Mouse (Mus musculus) midbrain, embryonic 16.5 days (tissue): ENCODE results near the gene Vac14. TPM values are rescaled to one million over a fixed set of nuclear protein-coding genes. Genes with fewer than 3 reads are reported as not detected.

Source experiments
- ATAC-seq: fragments of 200-750 bp; cut with Nextera tagmentation; 2 replicates; pipeline ENCODE4 v1.8.0; 2017; ENCODE audit warnings: moderate TSS enrichment
- H3K27ac ChIP-seq: fragments of 300-500 bp; sonication (generic); 2 replicates; pipeline ENCODE4 v1.5.1; 2014; ENCODE audit warnings: mild to moderate bottlenecking, low read length, mixed read lengths
- H3K27me3 ChIP-seq: fragments of 300-500 bp; sonication (generic); 2 replicates; pipeline ENCODE4 v1.6.1; 2014; ENCODE audit warnings: low read depth, low read length, mixed read lengths; ENCODE audit not compliant: control insufficient read depth, insufficient read depth
- H3K36me3 ChIP-seq: fragments of 300-500 bp; sonication (generic); 2 replicates; pipeline ENCODE4 v1.6.1; 2014; ENCODE audit warnings: mild to moderate bottlenecking, low read length, moderate library complexity, mixed read lengths; ENCODE audit not compliant: control insufficient read depth, insufficient read depth
- H3K4me1 ChIP-seq: fragments of 300-500 bp; sonication (generic); 2 replicates; pipeline ENCODE4 v1.6.1; 2014; ENCODE audit warnings: mild to moderate bottlenecking, low read length, mixed read lengths; ENCODE audit not compliant: control insufficient read depth, insufficient read depth
- H3K4me2 ChIP-seq: fragments of 300-500 bp; sonication (generic); 2 replicates; pipeline ENCODE4 v1.6.1; 2014; ENCODE audit warnings: mild to moderate bottlenecking, low read length, mixed read lengths
- H3K4me3 ChIP-seq: fragments of 300-500 bp; sonication (generic); 2 replicates; pipeline ENCODE4 v1.5.1; 2014; ENCODE audit warnings: low read depth, mild to moderate bottlenecking, low read length, moderate library complexity, mixed read lengths
- H3K9ac ChIP-seq: fragments of 300-500 bp; sonication (generic); 2 replicates; pipeline ENCODE4 v1.6.1; 2014; ENCODE audit warnings: low read depth, low read length, mixed read lengths
- H3K9me3 ChIP-seq: fragments of 300-500 bp; sonication (generic); replicated peaks from 2 replicates; pipeline ENCODE4 v1.6.1; 2014; ENCODE audit warnings: mild to moderate bottlenecking, low read length, mixed read lengths; ENCODE audit not compliant: control insufficient read depth, poor library complexity, severe bottlenecking
- WGBS: fragments of 180-500 bp; shearing (Covaris S2); extraction: QIAGEN DNeasy Blood & Tissue Kit; methylation state at CpG from one replicate; pipeline ENCODE4 v1.1.7; 2014; 5-methylcytosine and 5-hydroxymethylcytosine counted together
- polyA plus RNA-seq: library from polyadenylated mRNA; unstranded; fragments of >200 nt; fragmentation: Nextera tagmentation; extraction: Ambion mirVana; gene quantifications from 2 replicates; pipeline ENCODE4 v1.2.1, GENCODE M21; 2015

Vac14 gene
- polyA plus RNA-seq, 1 experiment from 2014 or later, result 28.5 TPM

DNA sequence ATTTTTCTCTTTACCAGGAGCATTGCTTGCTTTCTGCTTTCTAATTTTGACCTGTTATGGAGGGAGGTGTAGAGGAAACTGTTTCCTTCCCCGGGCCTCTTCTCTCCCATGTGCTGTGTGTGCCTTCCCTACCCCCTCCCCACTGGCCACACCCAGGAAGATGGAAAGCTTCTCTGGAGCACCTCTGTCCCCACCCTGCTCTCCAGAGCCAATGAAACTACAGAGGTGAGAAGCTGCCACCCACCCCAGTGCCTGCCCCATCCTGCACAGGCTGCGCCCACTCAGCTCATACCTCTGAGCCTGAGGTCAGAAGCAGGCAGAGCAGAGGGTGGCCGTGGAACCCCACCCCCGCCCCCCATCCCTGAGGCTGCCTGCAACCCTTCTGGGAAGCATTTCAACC lies 136.3 kb downstream of the Vac14 start:
- no peak for ATAC-seq

DNA sequence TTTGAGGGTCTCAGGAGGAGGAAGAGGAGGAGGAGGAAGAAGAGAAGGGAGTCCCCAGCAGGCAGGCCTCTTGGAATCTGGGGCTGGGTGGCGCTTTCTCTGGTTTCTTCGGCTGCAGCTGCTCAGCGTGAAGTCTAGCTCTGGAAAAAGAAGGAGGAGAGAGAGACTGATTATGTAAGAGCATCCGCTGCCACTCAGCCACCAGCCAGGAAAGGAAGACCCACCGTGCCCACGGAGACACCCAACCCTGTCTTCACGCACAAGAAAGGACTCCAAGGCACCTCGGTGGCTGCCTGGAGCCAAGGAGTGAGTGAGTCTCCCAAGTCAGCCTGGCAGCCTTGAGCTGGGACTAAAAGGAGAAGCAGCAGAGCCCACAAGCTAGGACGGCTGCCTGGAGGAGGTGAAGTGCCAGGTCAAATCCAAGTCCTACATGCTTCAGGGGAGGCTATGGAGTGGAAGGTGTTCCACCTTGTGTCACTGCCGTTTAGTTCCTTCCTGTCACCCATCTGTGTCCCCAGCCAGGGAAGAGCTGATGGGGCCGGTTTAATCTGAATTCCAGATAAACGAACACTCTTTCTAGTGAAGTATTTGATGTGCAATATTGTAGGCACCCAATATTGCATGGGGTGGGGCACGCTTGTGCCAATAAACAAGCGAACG lies 137.3 kb downstream of the Vac14 start:
- Histone ChIP-seq H3K4me3 (no peak overlapping the region), H3K27ac (no peak overlapping the region), H3K36me3 (no peaks in the 10 kb centered on the region), H3K9me3 (no peaks in the 10 kb centered on the region), H3K9ac (no peak overlapping the region), H3K4me2 (no peak overlapping the region), H3K4me1 (no peaks in the 10 kb centered on the region), H3K27me3 (no peaks in the 10 kb centered on the region)
- no peak for ATAC-seq
- WGBS, result 60% methylated on average over 15 of the region's 15 CpGs

More for the DNA sequence above, 136.3 kb downstream of the Vac14 start:
- no peak overlapping the region for H3K4me2 ChIP-seq
- H3K4me3 ChIP-seq, result no peak overlapping the region
- WGBS, result 67% methylated on average over 4 of the region's 4 CpGs
- no peaks in the 10 kb centered on the region for H3K36me3 ChIP-seq
- H3K27me3 ChIP-seq, result no peaks in the 10 kb centered on the region
- no peak overlapping the region for H3K9ac ChIP-seq
- H3K4me1 ChIP-seq, result peaks cover 4% of the 10 kb centered on the region; the same call in 1 of the 2 replicates
- no peaks in the 10 kb centered on the region for H3K9me3 ChIP-seq
- no peak overlapping the region for H3K27ac ChIP-seq

- H3K9ac ChIP-seq, result no peak overlapping the region
- H3K27me3 ChIP-seq, result no peaks in the 10 kb centered on the region
- H3K4me3 ChIP-seq, result no peak overlapping the region
- no peaks in the 10 kb centered on the region for H3K9me3 ChIP-seq
- H3K36me3 ChIP-seq, result no peaks in the 10 kb centered on the region
- 84% methylated on average over 5 of the region's 5 CpGs for WGBS
- no peak overlapping the region for H3K27ac ChIP-seq
- no peak for ATAC-seq
- H3K4me2 ChIP-seq, result no peak overlapping the region
- H3K4me1 ChIP-seq, result no peaks in the 10 kb centered on the region
Observed at GRCm38 (mm10) chr8:110756196-110756595, 137.8 kb downstream of the Vac14 start.

- Histone ChIP-seq H3K36me3 (no peaks in the 10 kb centered on the region), H3K4me2 (no peak overlapping the region), H3K9me3 (no peaks in the 10 kb centered on the region), H3K4me3 (no peak overlapping the region), H3K27me3 (no peaks in the 10 kb centered on the region), H3K4me1 (no peaks in the 10 kb centered on the region), H3K27ac (no peak overlapping the region), H3K9ac (no peak overlapping the region)
- WGBS, result 69% methylated on average over 7 of the region's 7 CpGs
- ATAC-seq, result no peak
Observed at GRCm38 (mm10) chr8:110760280-110760940, 142.0 kb downstream of the Vac14 start.

DNA sequence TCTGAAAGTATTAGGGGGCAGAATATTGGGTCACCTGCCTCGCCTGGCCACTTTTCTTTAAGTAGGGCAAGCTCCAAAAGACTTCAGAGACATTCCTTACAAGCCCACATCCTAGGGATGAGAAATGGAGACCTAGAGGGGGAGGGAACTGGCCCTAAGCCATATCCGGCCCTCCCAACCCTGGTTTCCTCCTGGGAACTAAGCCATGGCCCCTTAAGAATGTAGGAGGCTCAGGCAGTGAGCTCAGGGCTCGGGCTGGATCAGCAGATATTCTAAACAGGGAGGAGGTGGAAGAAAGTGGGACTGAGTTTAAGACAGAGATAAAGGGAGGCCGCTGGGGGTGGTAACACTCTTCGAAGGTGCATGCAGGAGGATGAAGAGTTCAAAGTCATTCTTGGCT lies 142.8 kb downstream of the Vac14 start:
- Histone ChIP-seq H3K27ac (no peak overlapping the region), H3K4me2 (no peak overlapping the region), H3K4me3 (no peak overlapping the region), H3K4me1 (no peaks in the 10 kb centered on the region), H3K36me3 (no peaks in the 10 kb centered on the region), H3K27me3 (no peaks in the 10 kb centered on the region), H3K9me3 (no peaks in the 10 kb centered on the region), H3K9ac (no peak overlapping the region)
- 57% methylated on average over 5 of the region's 5 CpGs for WGBS
- ATAC-seq, result no peak

- no peak overlapping the region for H3K9ac ChIP-seq
- no peak overlapping the region for H3K4me3 ChIP-seq
- no peaks in the 10 kb centered on the region for H3K9me3 ChIP-seq
- H3K27me3 ChIP-seq, result no peaks in the 10 kb centered on the region
- H3K36me3 ChIP-seq, result no peaks in the 10 kb centered on the region
- H3K27ac ChIP-seq, result no peak overlapping the region
- no peak for ATAC-seq
- no peaks in the 10 kb centered on the region for H3K4me1 ChIP-seq
- 72% methylated on average over 6 of the region's 6 CpGs for WGBS
- H3K4me2 ChIP-seq, result no peak overlapping the region
Observed at GRCm38 (mm10) chr8:110761988-110762387, 143.6 kb downstream of the Vac14 start.

GRCm38 (mm10) chr8:110764671-110765070 lies 146.3 kb downstream of the Vac14 start:
- H3K36me3 ChIP-seq, result no peaks in the 10 kb centered on the region
- H3K4me1 ChIP-seq, result no peaks in the 10 kb centered on the region
- H3K27ac ChIP-seq, result no peak overlapping the region
- ATAC-seq, result no peak
- WGBS, result 58% methylated on average over 3 of the region's 3 CpGs
- no peak overlapping the region for H3K9ac ChIP-seq
- no peaks in the 10 kb centered on the region for H3K27me3 ChIP-seq
- H3K4me2 ChIP-seq, result no peak overlapping the region
- H3K4me3 ChIP-seq, result no peak overlapping the region
- no peaks in the 10 kb centered on the region for H3K9me3 ChIP-seq

DNA sequence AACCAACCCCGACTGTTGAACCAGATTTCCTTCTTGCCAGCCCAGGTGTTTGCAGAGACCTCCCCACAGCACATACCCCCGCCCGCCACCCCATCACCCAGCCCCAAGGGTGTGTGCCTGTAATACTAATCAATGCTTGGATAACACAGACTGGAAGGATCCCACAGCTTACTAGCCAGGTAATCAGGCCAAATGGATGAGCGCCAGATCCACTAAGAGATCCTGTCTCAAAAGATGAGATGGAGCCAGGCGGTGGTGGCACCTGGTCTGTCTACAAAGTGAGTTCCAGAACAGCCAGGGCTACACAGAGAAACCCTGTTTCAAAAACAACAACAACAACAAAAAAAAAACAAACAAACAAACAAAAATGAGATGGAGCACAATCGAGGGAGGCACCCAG lies 148.9 kb downstream of the Vac14 start:
- no peak for ATAC-seq

More for the DNA sequence above, 148.9 kb downstream of the Vac14 start:
- H3K4me2 ChIP-seq, result no peak overlapping the region
- H3K27ac ChIP-seq, result no peak overlapping the region
- H3K4me1 ChIP-seq, result no peaks in the 10 kb centered on the region
- no peak overlapping the region for H3K9ac ChIP-seq
- no peak overlapping the region for H3K4me3 ChIP-seq
- H3K27me3 ChIP-seq, result no peaks in the 10 kb centered on the region
- WGBS, result 90% methylated on average over 6 of the region's 6 CpGs
- no peaks in the 10 kb centered on the region for H3K9me3 ChIP-seq
- no peaks in the 10 kb centered on the region for H3K36me3 ChIP-seq
